Mouse (Mus musculus) lung, postnatal 10 days (tissue): Measurements from ENCODE around the gene Gm5129.
A peak's percentile ranks its signal among the peaks of the same experiment; 100 is the strongest.

Experiments used
- DNase-seq: peaks from one replicate; pipeline ENCODE4 v3.0.0; 2021

Gm5129 gene

GRCm38 (mm10) chr5:29721159-29721558, 14.6 kb downstream of the Gm5129 start:
- DNase-seq: no peak

DNA sequence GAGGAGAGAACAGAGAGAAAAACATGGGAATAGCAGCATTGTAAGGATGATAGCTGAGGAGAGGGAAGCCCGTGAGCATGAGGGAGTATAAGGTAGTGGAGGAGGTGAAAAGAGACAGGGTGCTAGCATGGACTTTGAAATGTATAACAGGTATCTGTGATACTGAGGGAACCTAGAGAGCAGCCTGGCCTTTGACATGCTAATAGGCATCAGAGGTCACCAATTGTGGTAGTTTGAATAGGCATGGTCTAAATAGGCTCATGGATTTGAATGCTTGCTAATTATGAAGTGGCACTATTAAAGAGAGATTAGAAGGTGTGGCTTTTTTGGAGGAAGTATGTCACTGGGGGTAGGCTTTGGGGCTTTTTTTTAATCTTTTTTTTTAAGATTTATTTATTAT, 22.8 kb downstream of the Gm5129 start:
- DNase-seq: no peak

DNA sequence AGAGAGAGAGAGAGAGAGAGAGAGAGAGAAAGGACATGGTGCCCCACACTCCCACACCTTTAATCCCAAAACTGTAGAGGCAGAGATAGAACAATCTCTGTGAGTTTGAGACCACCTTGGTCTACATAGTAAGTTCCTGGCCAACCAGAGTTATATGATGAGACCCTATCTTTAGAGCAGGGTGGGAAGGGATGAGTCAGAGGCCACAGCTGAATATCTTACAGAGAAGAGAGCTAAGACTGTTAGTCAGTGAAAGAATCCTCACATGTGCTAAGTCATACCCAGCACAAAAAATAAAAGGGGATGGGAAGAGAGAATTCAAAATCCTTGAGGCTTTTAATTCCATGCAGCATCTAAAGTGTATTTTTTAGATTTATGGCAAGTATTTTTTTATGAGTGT, 24.1 kb downstream of the Gm5129 start:
- no peak for DNase-seq

DNA sequence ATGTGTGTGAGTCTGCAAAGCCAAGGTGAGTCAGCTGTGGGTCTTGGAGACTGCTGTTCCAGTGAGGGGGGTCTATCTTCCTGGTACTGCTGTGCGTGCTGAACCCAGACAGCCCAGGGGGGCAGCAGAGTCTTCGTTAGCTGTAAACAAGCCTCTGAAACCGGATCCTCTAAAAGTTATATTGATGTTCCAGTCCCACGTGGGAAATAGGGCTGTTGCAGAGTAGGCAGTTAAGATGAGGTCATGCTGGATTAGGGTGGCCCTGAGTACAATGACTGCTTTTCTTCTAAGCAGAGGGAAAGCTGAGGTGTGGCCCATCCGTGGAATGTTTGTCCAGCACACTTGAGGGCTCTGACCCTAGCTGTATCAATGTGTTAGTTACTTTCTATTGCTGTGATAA, 27.5 kb downstream of the Gm5129 start:
- no peak for DNase-seq

DNA sequence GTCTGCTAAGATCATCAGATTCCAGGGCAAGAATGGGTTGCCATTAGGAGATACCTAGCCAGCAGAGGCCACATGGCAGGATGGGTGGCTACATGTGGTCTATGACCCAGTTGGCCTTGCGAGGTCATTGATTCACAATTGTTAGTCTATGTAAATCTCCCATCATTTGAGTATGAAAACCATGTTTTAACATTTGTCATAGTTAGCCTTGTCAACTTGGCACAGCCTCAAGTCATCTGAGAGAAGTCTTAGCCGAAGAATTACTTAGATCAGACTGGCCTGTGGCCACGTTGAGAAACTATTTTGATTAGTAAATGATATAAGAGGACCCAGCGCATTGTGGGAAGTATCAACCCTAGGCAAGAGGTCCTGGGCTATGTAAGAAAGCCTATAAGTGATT, 28.5 kb downstream of the Gm5129 start:
- no peak for DNase-seq

DNA sequence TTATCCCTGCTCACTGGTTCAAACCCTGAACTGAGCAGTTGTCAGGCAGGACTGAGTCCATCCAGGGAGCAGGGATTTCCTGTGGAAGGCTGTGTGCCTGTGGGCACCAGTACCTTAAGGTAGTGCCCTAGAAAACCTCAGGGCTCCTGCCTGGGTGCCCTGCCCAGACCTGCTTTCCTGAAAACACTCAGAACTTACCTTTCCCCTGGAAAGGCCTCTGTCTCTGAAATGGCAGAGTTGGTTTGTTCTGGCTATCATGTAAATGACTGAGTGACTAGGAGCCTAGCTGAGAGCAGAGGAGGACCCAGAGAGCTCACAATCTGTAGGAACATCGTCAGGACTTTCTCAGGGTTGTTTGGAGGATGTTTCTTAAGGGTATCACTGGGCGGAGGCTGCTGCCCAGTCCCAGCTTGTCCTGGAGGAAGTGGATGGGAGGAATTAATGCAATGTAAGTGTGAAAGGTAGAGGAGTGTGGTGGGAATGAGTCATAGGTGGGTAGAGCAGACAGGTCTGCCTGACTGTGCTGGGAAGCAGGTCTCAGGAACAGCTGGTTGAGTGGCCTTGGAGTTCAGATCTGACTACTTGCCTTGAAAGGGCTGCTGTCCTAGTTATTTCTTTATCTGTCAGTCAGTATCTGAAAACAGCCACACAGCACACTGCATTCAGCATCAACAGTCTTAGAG, 36.1 kb downstream of the Gm5129 start:
- DNase-seq: no peak

DNA sequence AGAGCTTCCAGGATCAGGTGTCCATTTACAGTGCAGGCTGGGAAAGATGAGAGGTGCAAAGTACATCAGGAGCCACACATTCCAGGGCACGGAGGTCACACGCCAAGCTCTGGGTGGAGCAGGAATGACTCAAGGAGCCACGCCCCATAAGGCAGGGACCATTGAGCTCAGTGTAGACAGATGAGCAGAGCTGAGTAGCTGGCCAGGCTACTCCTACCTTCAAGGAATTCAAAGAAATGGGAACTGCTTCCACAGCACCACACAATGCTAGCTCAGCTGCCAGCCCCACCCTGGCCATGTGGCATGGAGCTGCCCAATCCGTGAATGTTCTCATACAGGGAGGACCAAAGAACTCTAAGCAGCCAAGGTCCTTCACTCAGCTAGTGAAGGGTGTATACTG, 37.2 kb downstream of the Gm5129 start:
- no peak for DNase-seq

GRCm38 (mm10) chr5:29688352-29688751, 47.4 kb downstream of the Gm5129 start:
- no peak for DNase-seq

- DNase-seq: peak; percentile 58
Observed at GRCm38 (mm10) chr5:29687671-29688070, 48.1 kb downstream of the Gm5129 start.
